Mouse (Mus musculus): Measurements from ENCODE around the gene Pld3.

DNA sequence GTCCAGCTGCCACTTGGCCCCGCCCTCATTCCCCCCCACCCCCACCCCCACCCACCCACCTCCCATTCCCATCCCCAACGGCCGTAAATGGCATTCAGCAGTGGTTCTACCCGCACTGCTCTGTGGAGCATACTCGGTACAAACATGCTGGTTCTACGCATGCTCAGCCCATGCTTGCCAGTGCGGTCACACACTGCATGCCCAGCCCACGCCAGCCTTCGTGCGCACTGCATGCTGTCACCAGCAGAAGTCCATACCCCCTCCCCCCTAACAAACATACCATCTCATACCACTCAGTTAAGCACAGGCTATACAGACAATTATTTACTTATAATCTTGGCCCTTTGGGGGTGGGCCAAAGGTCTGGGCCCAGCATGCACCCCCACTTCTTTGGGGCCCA, 21.3 kb downstream of the Pld3 start:
- TF ChIP-seq CTCF (conservative IDR thresholded peaks at IDR 0.05; ENCODE audit: insufficient read depth, insufficient read length, low read depth, low read length), result no peak
- no peak for TF ChIP-seq POLR2A (IDR thresholded peaks at IDR 0.05; ENCODE audit: low read depth, low read length)

Measured in kidney, adult 2 months (tissue).